Mouse (Mus musculus) forebrain, embryonic 11.5 days (tissue): ENCODE measurements around the gene Pde9a. TPM values are rescaled to one million over a fixed set of nuclear protein-coding genes. Genes with fewer than 3 reads are reported as not detected.
"Not testable (repeated sequence)": the region's sequence is repeated elsewhere in the genome, so short reads cannot be mapped to it uniquely, and the experiment has no call there.

Experiments used
- ATAC-seq: fragments of 200-750 bp; cut with Nextera tagmentation; replicated peaks from 2 replicates; pipeline ENCODE4 v1.8.0; 2017; ENCODE audit warnings: moderate TSS enrichment; ENCODE audit not compliant: low FRiP score
- DNase-seq: peaks from one replicate; pipeline ENCODE4 v3.0.0-alpha.2; 2017; ENCODE audit warnings: low spot score
- H3K27ac ChIP-seq: fragments of 300-500 bp; sonication (generic); 2 replicates; pipeline ENCODE4 v1.5.1; 2014; ENCODE audit warnings: low read depth, low read length
- H3K27me3 ChIP-seq: fragments of 300-500 bp; sonication (generic); 2 replicates; pipeline ENCODE4 v1.6.1; 2014; ENCODE audit warnings: mild to moderate bottlenecking, low read length, mixed read lengths; ENCODE audit not compliant: control insufficient read depth, insufficient read depth
- H3K36me3 ChIP-seq: fragments of 300-500 bp; sonication (generic); 2 replicates; pipeline ENCODE4 v1.6.1; 2014; ENCODE audit warnings: mild to moderate bottlenecking, low read length, moderate library complexity, mixed read lengths; ENCODE audit not compliant: control insufficient read depth, insufficient read depth
- H3K4me1 ChIP-seq: fragments of 300-500 bp; sonication (generic); replicated peaks from 2 replicates; pipeline ENCODE4 v1.6.1; 2014; ENCODE audit warnings: low read length, mixed read lengths; ENCODE audit not compliant: control insufficient read depth, insufficient read depth
- H3K4me2 ChIP-seq: fragments of 300-500 bp; sonication (generic); 2 replicates; pipeline ENCODE4 v1.6.1; 2014; ENCODE audit warnings: low read depth, mild to moderate bottlenecking, low read length, moderate library complexity, mixed read lengths; ENCODE audit not compliant: severe bottlenecking
- H3K4me3 ChIP-seq: fragments of 300-500 bp; sonication (generic); 2 replicates; pipeline ENCODE4 v1.5.1; 2014; ENCODE audit warnings: low read depth, low read length
- H3K9ac ChIP-seq: fragments of 300-500 bp; sonication (generic); 2 replicates; pipeline ENCODE4 v1.6.1; 2014; ENCODE audit warnings: low read length
- H3K9me3 ChIP-seq: fragments of 300-500 bp; sonication (generic); 2 replicates; pipeline ENCODE4 v1.6.1; 2016; ENCODE audit warnings: low read length, mixed read lengths; ENCODE audit not compliant: control insufficient read depth
- WGBS: fragments of 180-500 bp; shearing (Covaris S2); extraction: QIAGEN DNeasy Blood & Tissue Kit; methylation state at CpG from one replicate; pipeline ENCODE4 v1.1.7; 2014; 5-methylcytosine and 5-hydroxymethylcytosine counted together
- polyA plus RNA-seq: library from polyadenylated mRNA; unstranded; fragments of >200 nt; fragmentation: Nextera tagmentation; extraction: Ambion mirVana; gene quantifications from 2 replicates; pipeline ENCODE4 v1.2.1, GENCODE M21; 2014

Pde9a gene
- polyA plus RNA-seq, 1 experiment from 2014 or later, result 30.4 TPM

DNA sequence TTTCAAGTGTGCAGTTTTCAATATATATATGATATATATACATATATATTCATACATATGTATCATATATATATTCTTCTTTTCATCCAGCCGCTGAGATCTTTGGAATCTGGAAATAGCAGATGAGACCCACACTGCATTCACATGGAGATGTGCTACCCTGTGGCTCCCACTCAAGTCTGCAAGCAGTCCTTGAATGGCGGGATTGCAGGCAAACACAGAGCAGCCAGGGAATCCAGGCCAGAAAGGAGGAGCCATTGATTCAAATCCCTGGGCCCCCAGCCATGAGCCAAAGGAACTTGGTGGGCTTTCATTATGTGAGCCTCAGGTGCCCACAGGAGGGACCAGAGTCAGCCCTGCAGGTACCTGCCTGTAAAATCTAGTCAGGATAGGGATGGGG is 32.8 kb upstream of the Pde9a start:
- WGBS, result 89% methylated on average over 2 of the region's 2 CpGs
- Histone ChIP-seq H3K4me1 (peaks cover 3% of the 10 kb centered on the region; the same call in 1 of the 2 replicates), H3K4me2 (no peak overlapping the region), H3K27me3 (no peaks in the 10 kb centered on the region), H3K36me3 (no peaks in the 10 kb centered on the region), H3K9me3 (no peaks in the 10 kb centered on the region), H3K27ac (no peak overlapping the region), H3K4me3 (no peak overlapping the region), H3K9ac (no peak overlapping the region)
- ATAC-seq (no peak), DNase-seq (no peak)

DNA sequence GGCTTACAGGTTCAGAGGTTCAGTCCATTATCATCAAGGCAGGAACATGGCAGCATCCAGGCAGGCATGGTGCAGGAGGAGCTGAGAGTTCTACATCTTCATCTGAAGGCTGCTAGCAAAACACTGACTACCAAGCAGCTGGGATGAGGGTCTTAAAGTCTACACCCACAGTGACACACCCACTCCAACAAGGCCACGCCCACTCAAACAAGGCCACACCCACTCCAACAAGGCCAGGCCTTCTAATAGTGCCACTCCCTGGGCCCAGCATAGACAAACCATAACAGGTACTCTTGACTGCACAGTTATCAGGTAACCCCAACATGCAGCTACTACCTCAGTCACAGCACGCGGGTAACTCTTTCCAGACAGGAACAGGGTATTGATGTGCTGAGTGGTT is 31.3 kb upstream of the Pde9a start:
- not testable (repeated sequence) for ATAC-seq, H3K9me3 ChIP-seq, H3K27me3 ChIP-seq, H3K4me2 ChIP-seq, H3K36me3 ChIP-seq, H3K4me1 ChIP-seq, DNase-seq, H3K4me3 ChIP-seq, H3K27ac ChIP-seq, H3K9ac ChIP-seq
- WGBS, result 79% methylated on average over 3 of the region's 3 CpGs

DNA sequence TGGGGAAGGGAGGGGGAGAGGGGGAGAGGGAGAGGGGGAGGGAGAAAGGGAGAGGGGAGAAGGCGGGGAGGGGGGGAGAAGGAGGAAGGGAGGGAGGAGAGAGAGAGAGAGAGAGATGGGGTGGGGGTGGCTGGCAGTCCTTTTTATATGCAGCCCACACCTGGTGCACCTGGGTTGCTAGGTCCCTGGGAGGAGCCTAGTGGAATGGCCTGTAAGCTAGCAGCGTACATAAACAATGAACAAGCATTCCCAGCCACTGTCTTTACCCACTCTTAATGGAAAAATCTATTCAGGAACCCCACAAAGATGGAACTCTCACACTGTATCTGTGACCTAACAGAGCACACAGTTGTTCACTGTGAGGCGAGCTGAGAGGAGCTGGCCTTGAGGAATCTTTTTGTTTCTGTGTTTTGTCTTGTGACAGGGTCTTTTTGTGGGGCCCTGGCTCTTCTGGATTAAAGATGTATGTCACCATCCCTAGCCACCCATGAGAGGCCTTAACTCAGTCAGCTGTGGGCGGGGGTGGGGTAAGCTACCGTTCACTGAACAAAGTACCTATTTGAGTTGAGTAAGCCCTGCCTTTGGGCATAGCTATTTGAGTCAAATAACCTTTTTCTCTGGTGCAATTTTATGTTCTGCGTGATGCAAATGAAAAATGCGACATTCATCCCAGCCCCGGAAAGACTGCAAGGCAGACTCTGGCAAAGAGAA is 30.1 kb upstream of the Pde9a start:
- DNase-seq, result no peak
- WGBS, result 35% methylated on average over 8 of the region's 8 CpGs
- H3K4me2 ChIP-seq, result no peak overlapping the region

DNA sequence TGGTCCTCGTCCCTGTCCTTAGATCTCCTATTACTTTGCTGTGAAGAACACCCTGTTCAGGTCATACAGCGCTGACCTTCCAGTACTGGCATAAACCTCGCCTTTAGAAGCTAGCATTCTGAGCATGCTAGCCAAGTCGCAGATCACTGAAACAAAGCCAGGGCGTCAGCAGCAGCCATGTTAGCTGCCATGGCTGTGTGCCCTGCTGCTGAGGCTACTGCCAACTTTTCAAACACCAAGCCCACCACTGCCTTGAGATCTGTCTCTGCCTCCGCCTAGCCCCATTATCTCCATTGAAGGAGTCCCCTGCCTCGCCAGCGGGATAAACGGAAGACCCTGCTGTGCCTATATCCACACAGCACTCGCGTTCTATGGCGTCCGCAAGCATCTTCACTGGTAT is 25.4 kb upstream of the Pde9a start:
- Histone ChIP-seq H3K4me3 (no peak overlapping the region), H3K4me1 (peaks cover 3% of the 10 kb centered on the region; the same call in 1 of the 2 replicates), H3K4me2 (no peak overlapping the region), H3K27ac (no peak overlapping the region), H3K9me3 (no peaks in the 10 kb centered on the region), H3K36me3 (no peaks in the 10 kb centered on the region), H3K27me3 (no peaks in the 10 kb centered on the region), H3K9ac (no peak overlapping the region)
- DNase-seq (no peak), ATAC-seq (no peak)
- WGBS, result 83% methylated on average over 13 of the region's 13 CpGs

More for the DNA sequence above, 30.1 kb upstream of the Pde9a start:
- Histone ChIP-seq H3K9ac (no peak overlapping the region), H3K27ac (no peak overlapping the region), H3K36me3 (no peaks in the 10 kb centered on the region), H3K9me3 (no peaks in the 10 kb centered on the region), H3K4me1 (peaks cover 3% of the 10 kb centered on the region; the same call in 1 of the 2 replicates), H3K27me3 (no peaks in the 10 kb centered on the region), H3K4me3 (no peak overlapping the region)
- no peak for ATAC-seq

DNA sequence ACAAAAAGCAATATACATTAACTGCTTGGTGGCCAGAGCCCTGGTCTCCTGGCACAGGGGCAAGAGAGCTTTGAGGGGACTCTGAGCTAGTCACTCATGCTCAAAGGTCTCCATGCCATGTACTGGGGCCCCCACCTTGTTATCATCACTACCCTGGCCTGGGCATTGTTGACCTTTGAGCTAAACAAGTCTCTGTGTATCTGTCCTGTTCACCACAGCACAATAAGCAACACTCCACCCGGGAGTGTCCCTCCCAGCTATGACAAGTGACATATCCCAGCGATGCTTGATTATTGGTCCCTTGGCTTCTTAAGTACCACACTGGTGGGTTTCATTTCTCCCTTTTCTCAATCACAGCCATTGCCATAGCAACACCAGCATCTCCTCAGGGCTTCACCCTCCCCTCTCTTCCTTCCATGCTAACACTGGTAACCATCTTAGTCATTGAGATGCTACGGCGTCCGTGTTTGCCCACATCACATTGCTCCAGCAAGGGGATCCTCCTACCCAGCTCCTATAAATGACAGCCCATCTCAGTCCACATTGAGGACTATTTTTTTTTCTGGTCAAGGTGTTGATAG is 20.3 kb upstream of the Pde9a start:
- Histone ChIP-seq H3K36me3 (no peaks in the 10 kb centered on the region), H3K4me1 (no peaks in the 10 kb centered on the region), H3K4me2 (no peak overlapping the region), H3K9ac (no peak overlapping the region), H3K27me3 (no peaks in the 10 kb centered on the region), H3K4me3 (no peak overlapping the region), H3K9me3 (no peaks in the 10 kb centered on the region), H3K27ac (no peak overlapping the region)
- WGBS, result 91% methylated on average over 5 of the region's 5 CpGs
- DNase-seq, result no peak
- ATAC-seq, result no peak

DNA sequence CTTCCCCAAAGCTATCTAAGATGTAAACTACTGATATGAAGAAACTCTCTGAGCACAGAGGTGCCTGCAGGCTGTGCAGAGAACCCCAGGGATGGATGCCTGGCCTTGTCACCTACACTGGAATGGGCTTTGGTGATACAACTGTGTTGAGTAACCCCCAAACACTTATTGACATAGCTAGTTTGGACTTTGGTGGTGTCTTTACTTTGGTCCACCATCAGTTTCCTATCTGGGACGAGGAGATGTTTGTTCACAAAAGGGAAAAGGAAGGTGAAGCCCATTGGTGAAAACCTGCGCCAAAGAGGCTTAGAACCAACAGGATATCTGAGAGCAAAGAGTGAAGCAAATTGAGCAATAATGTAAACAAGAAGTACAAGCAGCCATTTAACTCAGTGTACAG is 15.8 kb upstream of the Pde9a start:
- H3K27me3 ChIP-seq, result no peaks in the 10 kb centered on the region
- no peaks in the 10 kb centered on the region for H3K36me3 ChIP-seq
- 88% methylated on average over 2 of the region's 2 CpGs for WGBS

DNA sequence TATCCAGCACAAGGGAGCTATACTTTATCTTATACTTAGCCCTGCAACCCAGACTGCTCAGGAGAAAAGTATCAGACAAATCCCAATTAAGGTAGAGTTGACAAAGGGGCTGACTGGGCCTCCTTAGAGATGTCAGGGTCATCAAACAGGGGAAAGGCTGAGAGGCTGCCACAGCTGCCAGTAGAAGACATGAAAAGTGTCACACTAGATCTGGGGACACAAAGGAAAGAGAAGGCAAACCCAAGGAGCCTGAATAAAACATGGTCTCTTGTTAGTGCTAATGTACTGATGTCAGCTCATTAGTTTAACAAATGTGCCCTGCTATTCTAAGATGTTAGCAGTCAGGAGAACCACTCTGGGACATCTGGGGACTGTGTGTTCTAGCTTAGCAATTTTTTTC is 15.1 kb upstream of the Pde9a start:
- ATAC-seq, result no peak

More for the DNA sequence above, 15.8 kb upstream of the Pde9a start:
- DNase-seq (no peak), ATAC-seq (no peak)
- Histone ChIP-seq H3K9ac (no peak overlapping the region), H3K4me3 (no peak overlapping the region), H3K9me3 (no peaks in the 10 kb centered on the region), H3K4me1 (no peaks in the 10 kb centered on the region), H3K4me2 (no peak overlapping the region), H3K27ac (no peak overlapping the region)

DNA sequence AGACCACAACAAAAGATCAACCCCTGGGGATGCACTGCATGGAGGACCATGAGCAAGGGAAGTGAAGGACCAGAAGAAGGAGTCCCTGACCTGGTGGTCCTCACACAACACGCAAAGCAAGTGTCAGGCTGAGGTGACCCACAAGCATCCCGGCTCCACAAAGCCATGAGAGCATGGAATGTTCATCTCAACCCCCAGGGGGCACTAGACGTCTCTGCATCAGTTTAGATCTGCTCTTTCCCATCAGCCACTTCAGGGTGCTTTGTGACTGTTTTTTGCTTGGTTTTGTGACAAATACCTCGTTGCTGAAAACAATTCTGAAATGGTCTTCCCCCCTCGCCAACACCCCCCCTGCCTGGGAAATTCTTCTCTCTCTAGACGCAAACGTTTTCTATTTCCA is 8.0 kb upstream of the Pde9a start:
- H3K36me3 ChIP-seq, result no peaks in the 10 kb centered on the region
- H3K4me1 ChIP-seq, result no peaks in the 10 kb centered on the region
- ATAC-seq (no peak; the same call in 1 of the 2 replicates), DNase-seq (peak; percentile 81)
- H3K27me3 ChIP-seq, result no peaks in the 10 kb centered on the region
- 0 out of 2 replicates have a peak overlapping the region, but pooled peaks have one; percentile 12 for H3K9ac ChIP-seq
- WGBS, result 11% methylated on average over 7 of the region's 7 CpGs
- H3K4me2 ChIP-seq, result peak overlapping the region; percentile 25; the same call in 1 of the 2 replicates
- no peak overlapping the region for H3K27ac ChIP-seq
- H3K4me3 ChIP-seq, result no peak overlapping the region
- no peaks in the 10 kb centered on the region for H3K9me3 ChIP-seq

More for the DNA sequence above, 15.1 kb upstream of the Pde9a start:
- H3K27me3 ChIP-seq, result no peaks in the 10 kb centered on the region
- H3K9ac ChIP-seq, result no peak overlapping the region
- no peak for DNase-seq
- no peaks in the 10 kb centered on the region for H3K9me3 ChIP-seq
- H3K4me2 ChIP-seq, result no peak overlapping the region
- no peak overlapping the region for H3K4me3 ChIP-seq
- no peaks in the 10 kb centered on the region for H3K4me1 ChIP-seq
- H3K36me3 ChIP-seq, result no peaks in the 10 kb centered on the region
- H3K27ac ChIP-seq, result no peak overlapping the region

DNA sequence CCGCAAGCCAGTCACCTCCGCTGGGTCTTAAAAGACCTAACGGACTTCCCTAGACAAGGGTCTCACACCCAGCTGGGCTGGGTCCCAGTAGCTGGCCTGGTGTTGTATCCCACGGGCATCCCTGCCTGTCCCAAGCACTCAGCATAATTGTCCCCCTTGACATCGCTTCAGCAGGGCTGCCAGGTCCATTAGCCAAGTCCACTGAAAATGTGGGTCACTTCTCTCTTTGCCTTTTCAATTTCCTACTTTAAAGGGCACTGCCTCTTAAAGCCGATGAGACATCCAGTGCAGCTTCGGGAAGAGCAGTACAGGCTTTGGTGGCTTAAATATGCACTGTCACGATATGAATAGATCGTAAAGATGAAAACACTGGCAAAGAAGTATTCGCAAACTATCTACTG is 7.6 kb upstream of the Pde9a start:
- Histone ChIP-seq H3K36me3 (no peaks in the 10 kb centered on the region), H3K9ac (0 out of 2 replicates have a peak overlapping the region, but pooled peaks have one; percentile 12), H3K4me3 (no peak overlapping the region), H3K27ac (no peak overlapping the region), H3K9me3 (no peaks in the 10 kb centered on the region), H3K4me1 (no peaks in the 10 kb centered on the region), H3K4me2 (peak overlapping the region; percentile 25; the same call in 1 of the 2 replicates), H3K27me3 (no peaks in the 10 kb centered on the region)
- WGBS, result 70% methylated on average over 10 of the region's 10 CpGs
- no peak for ATAC-seq
- DNase-seq, result no peak
